Mouse (Mus musculus) embryonic facial prominence, embryonic 14.5 days (tissue): ENCODE data around the gene Selenof. TPM values are rescaled to one million over a fixed set of nuclear protein-coding genes. Genes with fewer than 3 reads are reported as not detected.
"Not testable (repeated sequence)": the region's sequence is repeated elsewhere in the genome, so short reads cannot be mapped to it uniquely, and the experiment has no call there.

ENCODE experiments used
- ATAC-seq: fragments of 200-750 bp; cut with Nextera tagmentation; 2 replicates; pipeline ENCODE4 v1.8.0; 2017; ENCODE audit warnings: low read depth, moderate number of reproducible peaks, moderate TSS enrichment
- DNase-seq: peaks from one replicate; pipeline ENCODE4 v3.0.0-alpha.2; 2015; ENCODE audit warnings: low spot score
- H3K27ac ChIP-seq: fragments of 300-500 bp; sonication (generic); replicated peaks from 2 replicates; pipeline ENCODE4 v1.5.1; 2014; ENCODE audit warnings: low read depth, mild to moderate bottlenecking, low read length, moderate library complexity
- H3K27me3 ChIP-seq: fragments of 300-500 bp; sonication (generic); replicated peaks from 2 replicates; pipeline ENCODE4 v1.6.1; 2014; ENCODE audit warnings: low read length; ENCODE audit not compliant: control insufficient read depth, insufficient read depth
- H3K36me3 ChIP-seq: fragments of 300-500 bp; sonication (generic); 2 replicates; pipeline ENCODE4 v1.6.1; 2014; ENCODE audit warnings: low read length, mixed read lengths; ENCODE audit not compliant: control insufficient read depth, insufficient read depth
- H3K4me1 ChIP-seq: fragments of 300-500 bp; sonication (generic); 2 replicates; pipeline ENCODE4 v1.6.1; 2014; ENCODE audit warnings: antibody characterized with exemption, low read length; ENCODE audit not compliant: control insufficient read depth, insufficient read depth
- H3K4me2 ChIP-seq: fragments of 300-500 bp; sonication (generic); 2 replicates; pipeline ENCODE4 v1.6.1; 2014; ENCODE audit warnings: low read depth, mild to moderate bottlenecking, low read length, moderate library complexity, mixed read lengths
- H3K4me3 ChIP-seq: fragments of 300-500 bp; sonication (generic); 2 replicates; pipeline ENCODE4 v1.5.1; 2014; ENCODE audit warnings: low read depth, mild to moderate bottlenecking, low read length
- H3K9ac ChIP-seq: fragments of 300-500 bp; sonication (generic); 2 replicates; pipeline ENCODE4 v1.6.1; 2014; ENCODE audit warnings: low read depth, mild to moderate bottlenecking, low read length, moderate library complexity, mixed read lengths
- H3K9me3 ChIP-seq: fragments of 300-500 bp; sonication (generic); 2 replicates; pipeline ENCODE4 v1.6.1; 2016; ENCODE audit warnings: low read length; ENCODE audit not compliant: control insufficient read depth
- WGBS: fragments of 180-500 bp; shearing (Covaris S2); extraction: QIAGEN DNeasy Blood & Tissue Kit; methylation state at CpG from one replicate; pipeline ENCODE4 v1.1.7; 2014; 5-methylcytosine and 5-hydroxymethylcytosine counted together
- polyA plus RNA-seq: library from polyadenylated mRNA; unstranded; fragments of >200 nt; fragmentation: Nextera tagmentation; extraction: Ambion mirVana; gene quantifications from 2 replicates; pipeline ENCODE4 v1.2.1, GENCODE M21; 2014

Gene Selenof
- polyA plus RNA-seq, 1 experiment from 2014 or later = 561 TPM

DNA sequence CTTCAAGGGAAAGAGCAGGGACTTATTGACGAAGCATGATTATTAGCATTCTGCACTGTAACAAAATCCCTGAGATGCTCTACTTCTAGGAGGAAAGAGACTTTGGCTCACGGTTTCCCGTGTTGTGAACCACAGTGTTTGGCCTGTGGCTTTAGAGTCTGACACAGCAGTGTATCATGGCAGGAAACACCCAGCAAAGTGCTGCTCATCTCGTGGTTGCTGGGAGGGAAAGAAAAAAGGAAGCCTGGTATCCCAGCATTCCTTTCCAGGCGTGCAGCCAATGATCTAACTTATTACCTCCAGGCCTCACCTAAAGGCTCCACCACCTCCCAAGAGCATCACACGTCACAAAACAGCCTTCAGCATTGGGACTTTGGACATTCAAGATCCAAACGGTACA, 32.7 kb downstream of the Selenof start:
- no peaks in the 10 kb centered on the region for H3K27me3 ChIP-seq
- DNase-seq (no peak), ATAC-seq (no peak)
- H3K27ac ChIP-seq = no peak overlapping the region
- H3K36me3 ChIP-seq = peaks cover 26% of the 10 kb centered on the region
- H3K4me3 ChIP-seq = no peak overlapping the region
- H3K9ac ChIP-seq = no peak overlapping the region
- H3K4me1 ChIP-seq = no peaks in the 10 kb centered on the region
- no peaks in the 10 kb centered on the region for H3K9me3 ChIP-seq
- H3K4me2 ChIP-seq = no peak overlapping the region
- WGBS = 59% methylated on average over 7 of the region's 7 CpGs

DNA sequence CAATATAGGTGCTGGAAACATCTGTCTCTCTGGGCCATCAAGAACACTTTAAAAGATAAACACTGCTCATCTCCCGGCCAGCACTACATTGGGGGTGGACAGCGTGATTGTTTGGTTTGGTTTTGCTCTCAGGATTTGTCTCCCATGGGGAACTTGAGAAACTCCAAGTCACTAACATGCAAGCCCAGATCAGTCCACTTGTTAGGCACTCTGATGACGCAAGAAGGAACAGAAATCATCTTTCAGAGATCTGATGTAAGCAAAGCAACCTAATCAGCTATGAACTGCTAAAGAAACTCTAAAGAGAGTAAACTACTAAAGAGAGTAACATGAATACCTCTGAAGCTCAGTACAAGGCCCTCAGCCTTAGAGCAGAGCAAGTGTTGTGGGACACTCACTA, 33.5 kb downstream of the Selenof start:
- Histone ChIP-seq H3K9ac (no peak overlapping the region), H3K9me3 (no peaks in the 10 kb centered on the region), H3K27me3 (no peaks in the 10 kb centered on the region), H3K4me3 (no peak overlapping the region), H3K4me1 (no peaks in the 10 kb centered on the region), H3K36me3 (peaks cover 20% of the 10 kb centered on the region), H3K4me2 (no peak overlapping the region), H3K27ac (no peak overlapping the region; the same call in 1 of the 2 replicates)
- DNase-seq (no peak), ATAC-seq (no peak)
- WGBS = 81% methylated on average over 3 of the region's 3 CpGs

DNA sequence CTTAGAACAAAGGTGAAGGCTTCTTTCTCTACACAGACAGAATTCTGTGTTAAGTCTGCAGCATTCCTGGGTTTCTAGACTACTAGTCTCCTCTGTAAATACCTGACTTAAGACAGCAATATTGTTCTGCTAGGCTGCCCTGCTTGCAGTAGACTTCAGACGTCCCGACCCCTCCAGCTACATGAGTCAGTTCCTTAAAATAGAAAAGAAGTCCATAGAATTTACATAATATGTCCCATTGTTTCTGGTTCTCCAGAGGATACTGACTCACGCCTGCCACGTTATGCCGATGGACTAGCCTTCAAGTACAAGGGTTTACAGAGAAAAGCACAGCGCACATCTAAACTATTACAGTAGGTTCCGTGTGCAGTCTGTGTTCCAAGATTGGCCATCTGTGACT, 34.1 kb downstream of the Selenof start:
- Histone ChIP-seq H3K27me3 (no peaks in the 10 kb centered on the region), H3K9me3 (no peaks in the 10 kb centered on the region), H3K36me3 (peaks cover 18% of the 10 kb centered on the region), H3K27ac (no peak overlapping the region; the same call in 1 of the 2 replicates), H3K4me2 (no peak overlapping the region), H3K4me3 (no peak overlapping the region), H3K9ac (no peak overlapping the region), H3K4me1 (no peaks in the 10 kb centered on the region)
- ATAC-seq (no peak), DNase-seq (peak; percentile 56)
- 65% methylated on average over 7 of the region's 7 CpGs for WGBS

DNA sequence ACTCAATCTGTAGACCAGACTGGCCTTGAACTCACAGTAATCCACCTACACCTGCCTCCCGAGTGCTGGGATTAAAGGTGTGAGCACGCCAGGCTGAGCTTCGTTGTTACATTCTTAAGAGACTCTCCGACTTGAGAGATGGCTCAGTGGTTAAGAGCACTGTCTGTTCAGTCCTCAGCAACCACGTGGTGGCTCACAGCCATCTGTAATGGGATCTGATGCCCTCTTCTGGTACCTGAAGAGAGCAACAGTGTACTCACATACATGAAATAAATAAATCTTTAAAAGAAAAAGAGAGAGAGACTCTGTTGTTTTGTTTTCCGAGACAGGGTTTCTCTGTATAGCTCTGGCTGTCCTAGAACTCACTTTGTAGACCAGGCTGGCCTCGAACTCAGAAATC, 35.7 kb downstream of the Selenof start:
- not testable (repeated sequence) for H3K4me3 ChIP-seq, ATAC-seq, H3K9ac ChIP-seq, H3K9me3 ChIP-seq, H3K4me1 ChIP-seq, H3K4me2 ChIP-seq, DNase-seq, H3K36me3 ChIP-seq, H3K27ac ChIP-seq, H3K27me3 ChIP-seq
- 66% methylated on average over 7 of the region's 7 CpGs for WGBS

DNA sequence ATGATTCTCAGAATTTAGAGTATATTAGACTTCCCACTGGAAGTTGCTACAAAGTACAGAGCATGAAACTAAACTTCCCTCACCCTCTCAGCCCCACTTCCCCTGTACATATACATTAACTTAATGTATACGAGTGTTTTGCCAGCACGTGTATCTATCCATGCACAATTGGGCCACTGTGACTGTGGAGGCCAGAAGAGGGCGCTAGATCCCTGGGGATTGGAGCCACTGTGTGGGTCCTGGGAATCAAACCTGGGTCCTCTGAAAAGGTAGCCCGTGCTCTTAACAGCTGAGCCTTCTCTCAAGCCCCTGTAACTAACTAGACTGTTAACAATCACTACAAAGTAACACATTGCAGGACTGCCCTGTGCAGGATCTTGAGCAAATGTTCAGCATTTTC, 36.3 kb downstream of the Selenof start:
- Histone ChIP-seq H3K27ac (no peak overlapping the region), H3K27me3 (no peaks in the 10 kb centered on the region), H3K9ac (no peak overlapping the region), H3K9me3 (no peaks in the 10 kb centered on the region), H3K4me1 (peaks cover 6% of the 10 kb centered on the region; the same call in 1 of the 2 replicates), H3K36me3 (no peaks in the 10 kb centered on the region), H3K4me3 (no peak overlapping the region), H3K4me2 (no peak overlapping the region)
- 72% methylated on average over 4 of the region's 4 CpGs for WGBS
- ATAC-seq (no peak), DNase-seq (no peak)

DNA sequence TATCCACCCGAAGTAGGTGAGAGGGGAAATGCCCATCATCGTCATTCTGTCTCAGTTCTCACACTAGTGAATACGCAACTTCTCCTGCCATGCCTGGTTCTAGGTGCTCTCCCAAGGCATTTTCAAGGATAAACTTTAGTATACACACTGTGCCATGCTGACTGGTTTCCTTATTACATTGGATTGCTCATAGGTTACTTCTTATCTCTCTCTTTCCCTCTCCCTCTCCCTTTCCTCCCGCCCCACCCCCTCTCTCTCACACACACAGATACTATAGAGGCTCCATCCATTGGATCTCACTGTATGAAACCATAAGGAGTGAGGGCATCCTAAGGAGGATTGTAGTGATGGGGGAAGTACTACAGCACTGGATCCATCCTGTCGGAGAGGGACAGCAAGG, 38.0 kb downstream of the Selenof start:
- no peaks in the 10 kb centered on the region for H3K9me3 ChIP-seq
- no peak overlapping the region for H3K27ac ChIP-seq
- no peak overlapping the region for H3K9ac ChIP-seq
- no peak overlapping the region for H3K4me3 ChIP-seq
- no peak for ATAC-seq
- no peak overlapping the region for H3K4me2 ChIP-seq
- 93% methylated on average over 5 of the region's 5 CpGs for WGBS
- H3K36me3 ChIP-seq = no peaks in the 10 kb centered on the region
- peaks cover 14% of the 10 kb centered on the region for H3K4me1 ChIP-seq
- DNase-seq = no peak
- no peaks in the 10 kb centered on the region for H3K27me3 ChIP-seq

DNA sequence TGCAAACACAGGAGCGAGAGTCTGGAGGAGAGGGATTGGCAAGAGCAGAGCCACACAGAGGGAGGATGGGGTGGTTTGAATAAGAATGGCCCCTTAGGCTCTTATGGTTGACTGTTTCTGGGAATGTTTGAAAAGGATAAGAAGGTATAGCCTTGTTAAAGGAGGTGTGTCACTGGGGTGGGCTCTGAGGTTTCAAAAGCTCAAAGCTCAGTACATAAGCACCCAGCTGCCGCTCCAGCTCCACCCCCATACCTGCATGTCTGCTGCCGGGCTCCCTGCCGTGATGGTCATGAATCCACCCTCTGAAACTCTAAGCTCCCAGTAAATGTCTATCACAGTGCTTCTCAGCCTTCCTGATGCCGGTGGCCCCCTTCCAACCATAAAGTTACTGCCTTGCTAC, 40.7 kb downstream of the Selenof start:
- peaks cover 14% of the 10 kb centered on the region for H3K4me1 ChIP-seq
- no peak overlapping the region for H3K4me3 ChIP-seq
- H3K27me3 ChIP-seq = no peaks in the 10 kb centered on the region
- no peak overlapping the region for H3K4me2 ChIP-seq
- no peak; the same call in 1 of the 2 replicates for ATAC-seq
- no peak for DNase-seq
- H3K27ac ChIP-seq = peak overlapping the region; percentile 76
- no peaks in the 10 kb centered on the region for H3K9me3 ChIP-seq
- 34% methylated on average over 5 of the region's 5 CpGs for WGBS
- no peaks in the 10 kb centered on the region for H3K36me3 ChIP-seq
- no peak overlapping the region for H3K9ac ChIP-seq

DNA sequence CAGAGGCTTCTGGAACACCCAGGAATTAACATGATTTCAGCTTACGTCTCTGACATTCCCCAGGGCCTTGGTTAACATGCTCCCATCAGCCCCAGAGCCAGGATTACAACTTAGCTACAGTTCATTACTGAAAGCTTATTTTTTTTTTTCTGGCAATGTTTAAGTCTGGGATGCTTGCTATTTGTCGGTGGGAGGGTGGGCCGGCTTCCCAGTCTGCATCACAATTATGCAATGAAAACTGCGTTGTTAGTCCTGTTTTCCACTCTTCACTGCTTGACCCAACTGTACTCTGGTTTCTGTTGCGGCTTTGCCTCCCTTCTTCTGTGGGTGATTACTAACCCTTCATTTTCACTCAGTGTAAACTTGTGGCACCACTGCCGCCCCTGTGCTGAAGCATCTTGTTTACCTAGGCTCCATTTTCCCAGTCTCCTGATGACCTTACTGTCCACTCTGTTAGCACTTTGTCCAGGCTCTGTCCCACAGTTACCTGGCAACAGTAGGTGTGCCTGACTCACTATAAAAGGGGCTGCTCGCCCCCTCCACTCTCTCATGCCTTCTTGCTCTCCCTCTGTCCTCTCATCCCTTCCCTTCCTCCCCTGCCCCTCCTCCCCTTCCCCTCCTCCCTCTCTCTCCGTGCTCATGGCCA, 41.6 kb downstream of the Selenof start:
- peak; percentile 60 for ATAC-seq

DNA sequence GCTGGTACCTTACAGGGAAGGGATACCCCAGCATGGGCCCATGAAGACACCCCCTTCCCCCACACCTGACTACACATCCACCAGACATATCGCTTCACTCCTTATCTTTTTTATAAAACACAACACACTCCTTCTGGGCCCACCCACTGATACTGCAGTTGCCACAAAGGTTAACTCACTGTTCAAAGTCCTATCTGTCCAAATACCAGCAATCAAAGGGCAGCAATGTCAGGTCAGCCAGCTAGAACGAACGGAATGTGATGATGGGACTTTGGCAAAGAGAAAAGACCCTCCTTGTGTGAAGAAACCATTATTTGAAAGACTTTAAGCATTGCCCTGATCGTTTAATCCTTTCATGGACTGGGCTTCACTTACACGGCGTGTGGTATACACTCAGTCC, 42.3 kb downstream of the Selenof start:
- DNase-seq = no peak
- Histone ChIP-seq H3K27me3 (no peaks in the 10 kb centered on the region), H3K4me2 (no peak overlapping the region), H3K27ac (0 out of 2 replicates have a peak overlapping the region, but pooled peaks have one; percentile 53), H3K4me1 (peaks cover 14% of the 10 kb centered on the region), H3K9ac (no peak overlapping the region), H3K4me3 (no peak overlapping the region), H3K9me3 (no peaks in the 10 kb centered on the region), H3K36me3 (no peaks in the 10 kb centered on the region)
- 77% methylated on average over 6 of the region's 6 CpGs for WGBS
- ATAC-seq = no peak

More for the DNA sequence above, 41.6 kb downstream of the Selenof start:
- Histone ChIP-seq H3K9me3 (no peaks in the 10 kb centered on the region), H3K9ac (no peak overlapping the region), H3K4me2 (peak overlapping the region; percentile 16; the same call in 1 of the 2 replicates), H3K4me3 (no peak overlapping the region), H3K27me3 (no peaks in the 10 kb centered on the region), H3K27ac (peak overlapping the region; percentile 76), H3K4me1 (peaks cover 14% of the 10 kb centered on the region), H3K36me3 (no peaks in the 10 kb centered on the region)
- 44% methylated on average over 8 of the region's 8 CpGs for WGBS
- peak; percentile 85 for DNase-seq
